Mouse (Mus musculus): ENCODE measurements around the gene Lin28a. TPM values are rescaled to one million over a fixed set of nuclear protein-coding genes. Genes with fewer than 3 reads are reported as not detected.

The Lin28a gene
- total RNA-seq (2021) = under 1 TPM; 0.30 to 0.43 TPM
- long read RNA-seq, experiment 1 = 0 reads
- long read RNA-seq, experiment 2 = 0 reads

DNA sequence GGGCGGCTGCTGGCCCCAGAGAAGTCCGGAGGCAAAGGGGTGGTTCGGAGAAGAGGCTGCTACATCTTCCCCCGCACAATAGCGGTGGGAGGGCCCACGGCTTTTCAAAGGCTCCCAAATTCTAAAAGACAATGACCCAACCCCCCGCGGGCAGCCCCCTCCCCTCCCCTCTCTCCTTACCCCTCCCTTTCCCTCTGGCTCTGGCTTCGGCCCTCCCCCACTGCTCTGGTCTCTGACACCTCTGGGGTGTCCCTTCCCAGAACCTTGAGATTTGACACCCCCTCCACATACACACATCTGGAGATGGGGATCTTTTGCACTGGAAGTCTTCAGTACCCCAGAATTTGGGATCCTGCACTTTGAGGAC is at the start of gene Lin28a:
TSS of gene Lin28a (minus strand) at position 63 of the 367 bp plus-strand sequence.
- no peak for DNase-seq (ENCODE audit: low spot score)

DNA sequence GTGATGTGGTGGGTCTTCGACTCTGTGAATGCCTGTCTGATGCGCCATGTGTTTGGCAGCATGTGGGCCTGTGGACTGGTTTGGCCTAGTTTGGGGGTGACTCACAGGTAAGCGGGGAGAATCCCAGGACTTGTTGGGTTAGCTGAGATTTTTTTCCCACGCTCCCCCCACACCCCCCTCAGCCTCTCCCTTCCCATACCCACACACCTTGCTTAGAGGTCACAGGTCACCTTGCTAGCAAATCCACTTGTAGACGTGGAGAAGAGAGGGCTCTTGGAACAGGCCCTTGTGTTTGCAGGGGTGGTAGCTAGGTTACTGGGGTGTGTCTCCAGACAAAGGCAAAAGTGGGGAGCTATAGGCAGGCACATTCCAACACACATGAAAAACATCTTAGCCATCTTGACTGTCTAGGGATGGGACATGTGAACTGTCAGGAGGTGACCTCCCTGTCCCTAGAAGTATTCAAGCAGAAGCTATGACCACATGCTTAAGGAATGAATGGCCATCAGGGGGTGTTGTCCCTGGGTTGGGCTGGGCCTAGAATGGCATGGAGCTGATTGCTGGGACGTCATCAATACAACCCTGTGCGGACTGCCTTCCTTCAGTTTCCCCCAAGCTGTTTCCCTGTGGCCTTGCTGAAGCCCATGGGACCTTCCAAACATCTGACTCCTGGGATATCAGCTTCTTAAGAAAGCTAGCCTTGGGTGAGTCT is 49.3 kb upstream of the Lin28a start:
- DNase-seq (ENCODE audit: low spot score) = no peak

- no peak for DNase-seq (ENCODE audit: low spot score)
These were observed 48.7 kb upstream of the Lin28a start for GRCm38 (mm10) chr4:134067383-134067782.

DNA sequence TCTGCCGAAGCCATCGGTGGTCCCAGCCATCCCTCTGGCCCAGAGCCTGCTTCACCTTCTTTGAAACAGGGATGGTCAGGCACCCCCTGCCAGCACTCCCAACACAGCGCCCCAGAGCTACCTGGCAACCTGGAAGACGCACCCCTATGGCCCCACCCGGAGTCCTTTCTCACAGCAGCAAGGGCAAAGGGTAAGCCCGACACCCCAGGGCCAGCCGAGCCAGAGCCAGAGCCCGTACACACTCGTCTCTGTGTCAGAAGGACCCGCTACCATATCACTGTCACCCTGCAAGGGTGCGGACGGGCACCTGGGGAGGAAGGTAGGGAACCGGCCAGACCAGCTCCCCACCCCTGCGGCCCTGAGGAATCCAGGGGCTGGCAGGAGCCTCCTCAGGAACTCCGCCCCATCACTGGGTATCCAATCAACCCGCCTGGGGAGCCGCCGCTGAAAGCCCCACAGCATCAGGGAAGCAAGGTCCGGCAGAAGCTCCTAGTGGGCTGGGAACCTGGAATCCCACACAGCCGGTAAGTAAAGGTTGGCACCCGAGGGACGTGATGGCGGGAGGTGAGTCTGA is 46.9 kb upstream of the Lin28a start:
- no peak for DNase-seq (ENCODE audit: low spot score)

DNA sequence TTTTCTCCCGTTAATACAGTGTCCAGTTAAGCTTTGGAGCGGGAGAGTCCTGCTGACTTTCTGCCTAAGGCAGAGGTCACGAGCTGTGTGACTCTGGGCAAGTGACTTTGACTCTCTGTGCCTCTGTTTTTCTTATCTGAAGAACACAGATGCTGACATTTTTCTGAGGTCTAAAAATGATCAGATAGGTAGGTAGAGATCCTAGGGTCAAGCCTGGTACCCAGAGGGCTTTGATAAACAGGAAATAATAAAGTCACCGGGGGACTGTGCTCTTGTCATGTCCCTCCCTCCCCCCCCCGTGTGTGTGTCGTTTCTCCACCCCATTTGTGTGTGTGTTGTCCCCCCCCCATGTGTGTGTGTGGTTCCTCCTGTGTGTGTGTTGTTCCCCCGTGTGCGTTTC is 43.9 kb upstream of the Lin28a start:
- no peak for DNase-seq (ENCODE audit: low spot score)

GRCm38 (mm10) chr4:134061944-134062446 is 43.4 kb upstream of the Lin28a start:
- no peak for DNase-seq (ENCODE audit: low spot score)

DNA sequence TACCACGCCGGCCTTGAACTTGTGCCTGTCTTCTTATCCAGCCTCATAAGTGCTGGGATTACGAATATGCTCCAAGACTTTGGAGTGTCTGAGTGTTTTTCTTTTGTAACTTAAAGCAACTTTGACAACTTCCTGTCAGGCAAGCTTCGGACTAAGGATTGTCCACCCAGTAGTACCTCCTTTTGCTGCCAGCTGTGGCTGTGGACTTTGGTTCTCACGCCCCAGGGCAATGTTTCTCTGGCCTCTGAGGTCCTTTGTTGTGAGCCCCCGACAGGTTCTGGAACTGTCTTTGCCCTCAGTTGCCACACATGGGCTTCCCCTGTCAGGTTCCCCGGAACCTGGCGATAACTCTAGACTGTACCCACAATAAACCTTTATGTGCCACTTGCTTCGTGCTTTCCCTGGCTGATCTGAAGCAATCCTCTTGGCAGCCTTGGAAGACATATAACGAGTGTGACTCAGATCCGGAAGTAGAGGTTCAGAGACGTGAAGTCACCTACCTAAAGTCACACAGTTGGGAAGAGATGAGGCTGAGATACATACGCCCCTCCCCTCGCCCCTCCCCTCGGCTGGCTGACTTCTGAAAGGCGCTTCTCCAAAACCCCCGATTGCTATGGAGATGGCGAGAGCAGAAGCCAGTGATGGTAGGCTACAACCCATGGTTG is 42.7 kb upstream of the Lin28a start:
- no peak for DNase-seq (ENCODE audit: low spot score)

DNA sequence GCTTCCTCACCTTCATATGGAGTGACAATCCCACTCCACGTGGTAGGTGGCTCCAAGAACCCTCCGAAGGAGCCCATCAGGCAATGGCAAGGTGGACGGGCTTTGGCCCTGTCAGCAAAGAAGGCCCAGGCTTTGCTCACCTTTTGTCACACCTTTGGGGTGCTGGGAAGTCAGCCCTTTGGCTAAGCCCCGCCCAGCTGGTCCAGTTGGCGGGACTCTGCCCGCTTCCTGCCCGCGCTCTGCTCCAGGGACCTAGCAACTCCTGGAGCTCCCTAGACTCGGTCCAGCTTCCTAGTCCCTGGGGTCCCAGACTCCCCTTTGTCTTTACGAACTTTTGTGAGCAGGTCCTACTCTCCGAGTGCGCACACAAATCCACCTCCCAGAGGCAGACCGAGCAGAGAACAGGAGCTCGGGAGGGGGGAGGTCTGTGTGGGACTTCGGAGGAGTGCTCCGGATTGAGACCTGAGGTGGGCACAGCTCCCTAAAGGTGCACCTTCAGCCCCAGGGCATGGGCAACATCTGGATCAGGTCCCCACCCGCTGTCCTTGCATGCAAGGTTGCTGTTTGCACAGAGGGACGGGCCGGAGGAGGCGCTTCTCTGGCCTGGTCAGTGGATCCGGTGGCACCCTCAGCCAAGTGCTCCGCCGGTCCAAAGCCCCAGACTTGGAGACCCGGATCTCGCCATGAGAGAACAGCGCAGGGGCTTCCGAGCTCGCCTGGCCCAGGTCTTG is 41.7 kb upstream of the Lin28a start, which contains the start of gene Crybg2:
TSS of gene Crybg2 (plus strand) at position 681 of the 731 bp plus-strand sequence.
- DNase-seq (ENCODE audit: low spot score) = no peak

- DNase-seq (ENCODE audit: low spot score) = no peak
These were observed 40.3 kb upstream of the Lin28a start for GRCm38 (mm10) chr4:134058908-134059307.

DNA sequence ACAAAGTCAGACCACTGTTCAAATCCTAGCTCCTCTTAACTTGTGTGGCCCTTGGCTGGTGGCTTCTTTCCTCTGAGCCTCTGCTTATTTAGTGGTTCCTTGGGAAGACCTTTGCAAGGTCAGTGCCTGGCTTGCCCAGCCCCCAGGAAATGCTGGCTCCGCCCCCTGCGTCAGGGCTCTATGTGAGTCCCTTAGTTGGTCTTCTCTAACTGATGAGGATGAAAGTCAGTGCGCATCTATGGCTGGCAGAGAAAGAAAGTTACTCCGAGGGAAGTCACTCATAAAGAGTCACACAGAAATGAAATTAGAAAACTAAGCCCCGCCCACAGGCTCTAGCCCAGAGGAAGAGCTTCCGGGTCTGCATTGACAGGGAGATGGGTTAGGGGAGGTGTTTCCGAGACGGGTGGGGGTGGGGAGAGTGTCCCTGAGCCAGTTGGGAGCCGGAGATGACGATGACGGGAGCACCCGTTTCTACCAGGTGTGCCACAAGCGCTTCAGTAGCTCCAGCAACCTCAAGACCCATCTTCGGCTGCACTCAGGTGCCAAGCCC is 39.6 kb upstream of the Lin28a start:
- no peak for DNase-seq (ENCODE audit: low spot score)

DNA sequence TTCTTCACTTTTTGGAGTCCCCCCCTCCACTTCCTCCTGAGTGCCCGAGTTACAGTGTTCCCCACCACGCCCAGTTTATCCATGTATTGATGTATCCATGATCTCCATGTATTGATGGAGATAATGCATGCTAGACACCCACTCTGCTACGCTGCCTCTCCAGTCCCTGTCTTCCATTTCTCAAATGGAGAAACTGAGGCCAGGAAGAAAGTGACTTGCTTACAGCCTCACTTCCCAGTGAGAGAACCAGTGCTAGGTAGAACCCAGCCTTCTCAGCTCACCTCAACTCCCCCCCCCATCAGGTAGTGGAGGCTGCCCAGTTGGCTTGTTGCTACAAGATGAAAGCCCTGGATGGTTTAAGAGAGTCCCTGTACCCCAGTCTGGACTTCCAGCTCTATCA is 34.9 kb upstream of the Lin28a start, which contains the start of gene Zfp683:
TSS of gene Zfp683 (plus strand) at position 301 of the 400 bp plus-strand sequence.
- no peak for DNase-seq (ENCODE audit: low spot score)

DNA sequence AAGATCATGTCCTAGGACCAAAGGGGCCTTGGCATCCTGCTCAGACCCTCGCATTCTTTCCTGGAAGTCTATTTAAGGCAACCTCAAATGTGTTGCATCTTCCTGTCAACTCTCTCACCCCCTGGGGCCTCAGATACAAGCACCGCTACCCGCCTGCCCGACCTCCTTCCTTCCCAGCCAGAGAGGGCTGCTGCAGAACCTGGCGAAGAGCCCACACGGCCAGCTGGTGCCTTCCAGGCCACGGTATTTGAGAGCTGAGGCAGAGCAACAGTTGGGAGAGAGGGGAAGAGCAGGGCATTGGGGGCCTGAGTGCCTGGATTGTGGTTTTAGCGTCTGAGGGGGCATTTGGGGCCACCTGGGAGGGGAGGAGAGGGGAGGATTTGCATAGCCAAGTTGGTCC is 33.9 kb upstream of the Lin28a start:
- DNase-seq (ENCODE audit: low spot score) = peak; percentile 7

GRCm38 (mm10) chr4:134051912-134052311 is 33.3 kb upstream of the Lin28a start:
- DNase-seq (ENCODE audit: low spot score) = no peak

DNA sequence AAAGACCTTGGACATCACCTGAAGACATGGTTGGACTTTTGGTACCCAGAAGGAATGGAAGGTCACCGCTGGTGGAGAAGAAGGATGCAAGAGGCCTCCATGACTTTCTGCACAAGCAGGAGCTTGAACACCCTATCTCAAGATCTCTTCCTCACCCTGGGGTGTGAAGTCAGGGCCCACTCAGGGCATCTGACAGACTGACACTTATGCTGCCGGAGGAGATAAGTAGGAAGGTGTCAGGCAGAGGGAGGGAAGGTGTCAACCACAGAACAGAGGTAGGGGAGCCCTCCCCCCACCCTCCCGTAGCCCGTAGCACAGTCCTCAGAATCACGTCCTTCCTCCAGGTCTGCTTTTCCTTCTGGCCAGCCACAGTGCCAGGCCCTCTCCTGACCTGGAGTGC is 29.0 kb upstream of the Lin28a start:
- DNase-seq (ENCODE audit: low spot score) = no peak

- DNase-seq (ENCODE audit: low spot score) = peak; percentile 5
These were observed 24.4 kb upstream of the Lin28a start for GRCm38 (mm10) chr4:134043041-134043440.

GRCm38 (mm10) chr4:134041317-134042123 is 22.9 kb upstream of the Lin28a start:
- DNase-seq (ENCODE audit: low spot score) = no peak

DNA sequence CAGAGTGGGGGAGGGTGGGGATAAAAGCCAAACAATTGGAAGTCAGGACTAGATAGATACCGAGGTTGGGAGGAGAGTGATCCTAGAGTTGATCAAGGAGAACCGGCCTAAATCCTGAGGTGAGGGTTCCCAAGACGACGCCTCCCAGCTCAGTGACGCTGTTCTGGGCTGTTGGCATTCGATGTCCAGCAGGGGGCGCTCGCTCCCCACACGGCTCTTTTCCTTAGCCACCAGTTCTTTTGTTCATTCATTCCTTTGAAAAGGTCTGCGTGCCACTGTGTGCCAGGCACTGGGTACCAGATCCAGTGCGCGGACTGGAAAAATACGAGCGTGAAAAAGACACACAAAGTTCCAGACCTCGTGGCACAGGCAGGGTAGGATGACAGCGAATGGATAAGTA is 17.3 kb upstream of the Lin28a start:
- DNase-seq (ENCODE audit: low spot score) = peak; percentile 46

GRCm38 (mm10) chr4:134025802-134026201 is 7.2 kb upstream of the Lin28a start:
- DNase-seq (ENCODE audit: low spot score) = no peak

DNA sequence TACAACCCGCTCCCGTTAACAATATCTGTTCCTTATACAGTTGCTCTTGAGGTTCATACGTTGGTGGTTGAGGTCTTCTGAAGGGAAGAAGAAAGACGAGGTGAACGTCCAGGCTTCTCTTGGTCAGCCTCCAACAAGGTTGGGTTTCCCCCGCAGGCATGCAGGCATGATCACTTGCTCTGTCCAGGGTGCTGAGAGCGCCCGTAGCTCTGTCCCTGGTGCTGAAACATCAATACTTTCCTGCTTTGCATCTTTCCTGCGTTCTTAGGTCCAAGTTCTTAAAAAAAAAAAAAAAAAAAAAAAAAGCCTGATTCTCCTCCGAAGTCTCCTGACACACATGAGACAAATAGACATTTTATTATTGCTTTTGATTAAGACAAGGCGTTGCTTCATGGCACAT is 2.0 kb upstream of the Lin28a start:
- DNase-seq (ENCODE audit: low spot score) = peak; percentile 63

DNA sequence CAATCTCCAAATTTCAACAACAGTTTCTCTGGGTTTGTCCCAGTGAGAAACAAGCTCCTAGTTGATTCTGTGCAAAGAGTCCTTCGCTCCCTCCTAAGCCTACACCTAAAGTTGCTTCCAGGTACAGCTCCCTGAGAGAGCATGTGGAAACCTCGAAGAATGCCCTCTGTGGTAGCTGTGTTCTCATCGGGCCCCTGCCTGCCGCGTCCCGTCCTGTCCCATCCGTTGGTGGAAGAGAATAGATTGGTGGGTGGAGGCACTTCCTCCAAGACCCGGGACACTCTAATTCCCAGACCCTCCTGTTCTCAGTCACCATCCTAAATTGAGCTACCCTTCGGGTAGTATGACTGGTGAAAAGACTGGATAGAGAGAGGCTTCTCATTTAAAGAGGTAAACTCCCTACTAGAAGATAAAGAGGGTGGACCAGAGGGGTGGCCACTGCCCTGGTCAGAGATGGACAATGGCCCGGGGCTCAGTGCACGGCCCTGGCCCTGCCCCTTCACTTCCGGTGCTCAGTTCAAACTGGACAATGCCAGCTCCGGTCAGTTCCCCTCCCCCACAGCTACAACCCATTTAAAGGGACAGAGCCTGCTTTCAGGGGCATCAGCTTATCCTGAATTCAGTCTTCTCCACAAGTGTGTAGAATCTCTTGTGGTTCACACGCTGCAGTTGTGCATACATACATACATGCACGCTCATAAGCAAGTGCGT is 1.2 kb upstream of the Lin28a start:
- no peak for DNase-seq (ENCODE audit: low spot score)
